Mouse (Mus musculus) liver (tissue): ENCODE data around the gene Mdfi.
"Not testable (repeated sequence)": the region's sequence is repeated elsewhere in the genome, so short reads cannot be mapped to it uniquely, and the experiment has no call there.

ENCODE experiments used
- DNase-seq: peaks from one replicate; pipeline ENCODE4 v3.0.0-alpha.2; 2020; ENCODE audit warnings: mixed read lengths

Gene Mdfi

GRCm38 (mm10) chr17:47834482-47834767 lies at the start of gene Mdfi:
Gene Mdfi (minus strand): TSS chr17:47834691.
- DNase-seq = no peak

- DNase-seq = no peak
Measured at GRCm38 (mm10) chr17:47883099-47883498, 48.6 kb upstream of the Mdfi start.

GRCm38 (mm10) chr17:47881330-47881729 lies 46.8 kb upstream of the Mdfi start:
- no peak for DNase-seq

GRCm38 (mm10) chr17:47879207-47879606 lies 44.7 kb upstream of the Mdfi start:
- no peak for DNase-seq

DNA sequence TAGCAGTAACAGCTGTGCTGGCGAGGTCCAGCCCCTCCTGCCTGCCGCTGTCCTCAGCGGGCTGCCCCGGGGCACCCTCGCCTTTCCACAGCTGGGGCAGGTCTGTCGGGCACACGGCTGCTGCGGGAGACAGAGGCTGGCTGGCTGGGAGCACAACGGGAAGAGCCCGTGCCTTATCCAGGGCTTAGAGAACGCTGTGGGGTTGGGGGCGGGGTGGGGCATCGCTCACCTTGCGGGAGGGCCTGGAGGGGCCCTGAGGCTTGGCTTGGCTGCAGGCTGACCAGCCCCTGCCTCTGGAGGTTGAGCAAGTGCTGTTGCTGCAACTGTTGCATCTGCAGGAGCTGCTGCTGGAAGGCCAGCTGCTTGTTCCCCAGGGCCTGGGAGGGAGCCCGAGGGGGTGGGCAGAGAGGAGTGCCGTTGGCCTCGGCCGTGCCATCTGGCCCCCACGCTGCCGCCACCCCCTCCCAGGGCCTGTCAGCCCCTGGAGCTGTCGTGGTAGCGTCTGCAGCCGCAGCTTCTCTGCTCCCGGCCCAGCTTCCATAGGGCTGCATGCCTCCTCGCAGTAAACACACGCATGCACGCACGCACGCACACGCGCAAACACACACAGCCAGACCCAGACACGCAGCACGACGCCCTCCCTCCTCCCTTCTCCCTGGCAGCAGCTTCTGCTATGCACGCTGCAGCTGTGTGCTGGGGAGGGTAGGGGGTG lies 44.0 kb upstream of the Mdfi start:
- peak; percentile 22 for DNase-seq

DNA sequence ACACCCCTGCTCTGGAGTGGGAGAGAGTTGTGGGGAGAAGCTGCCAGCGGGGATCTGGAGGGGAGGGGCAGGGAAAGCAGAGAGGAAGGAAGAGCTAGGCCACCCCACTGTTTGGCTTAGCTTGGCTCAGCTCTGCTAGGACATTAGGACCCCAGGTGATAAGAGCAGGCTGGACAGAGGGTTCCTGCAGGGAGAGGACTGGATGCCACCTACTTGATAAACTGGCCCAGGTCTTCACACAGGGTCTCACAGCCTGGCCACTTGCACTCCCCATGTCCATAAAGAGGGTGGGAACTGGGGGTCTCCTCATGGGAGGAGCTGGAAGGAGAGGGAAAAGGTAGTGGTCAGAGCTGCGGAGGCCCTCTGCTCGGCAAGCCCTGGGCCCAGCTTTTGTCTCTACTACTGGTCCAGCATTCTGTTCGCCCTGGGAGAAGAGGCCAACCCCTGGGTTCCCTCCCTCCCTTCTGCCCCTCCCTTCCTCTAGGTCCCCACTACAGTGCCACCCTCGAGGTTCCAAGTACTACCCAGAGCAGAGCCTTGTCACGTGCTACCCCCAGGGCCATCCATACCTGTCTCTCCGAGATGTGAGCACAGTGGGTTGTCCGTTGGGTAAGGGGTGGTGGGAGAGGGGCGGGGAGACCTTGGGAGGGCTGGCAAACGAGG lies 43.4 kb upstream of the Mdfi start:
- DNase-seq = no peak

- DNase-seq = no peak
Measured at GRCm38 (mm10) chr17:47876776-47877714, 42.6 kb upstream of the Mdfi start.

- peak; percentile 75 for DNase-seq
Measured at GRCm38 (mm10) chr17:47873341-47873791, 38.9 kb upstream of the Mdfi start.

- DNase-seq = no peak
Measured at GRCm38 (mm10) chr17:47872311-47873011, 38.0 kb upstream of the Mdfi start.

DNA sequence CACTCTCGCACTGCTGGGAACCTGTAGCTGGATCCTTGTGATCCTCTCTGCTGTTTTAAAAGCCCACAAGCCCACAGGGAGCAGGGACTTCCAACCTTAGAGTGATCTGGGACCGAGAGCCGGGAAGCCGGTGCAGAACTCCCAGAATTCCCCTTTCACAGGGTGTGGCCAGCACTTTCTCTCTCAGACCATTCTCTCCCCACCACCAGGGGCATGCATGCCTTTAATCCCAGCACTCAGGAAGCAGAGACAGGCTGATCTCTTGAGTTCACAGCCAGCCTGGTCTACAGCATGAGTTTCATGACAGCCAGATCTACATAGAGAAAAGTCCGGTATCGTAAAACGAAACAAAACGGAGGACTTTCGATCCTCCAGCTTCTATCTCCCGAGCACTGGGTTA lies 35.4 kb upstream of the Mdfi start:
- no peak for DNase-seq

DNA sequence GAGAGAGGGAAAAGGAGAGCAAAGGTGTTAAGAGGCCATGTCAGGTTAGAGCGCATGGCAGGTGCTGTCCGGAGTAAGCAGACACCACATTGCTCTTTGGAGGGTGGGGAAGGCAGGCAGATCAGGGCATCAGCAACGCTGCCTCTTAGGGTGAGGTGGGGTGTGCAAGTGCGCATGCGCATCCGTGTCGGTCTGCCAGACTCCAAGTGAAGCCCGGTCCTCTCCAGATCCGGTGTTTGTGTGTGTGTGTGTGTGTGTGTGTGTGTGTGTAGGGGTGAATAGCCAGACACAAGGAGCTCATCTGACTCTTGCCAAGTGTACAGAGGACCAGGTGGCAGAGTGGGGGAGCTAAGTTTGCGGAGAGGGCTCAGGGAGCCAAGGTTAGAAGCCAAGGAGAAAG lies 31.5 kb upstream of the Mdfi start:
- DNase-seq = no peak

- DNase-seq = peak; percentile 85
Measured at GRCm38 (mm10) chr17:47864496-47864895, 30.0 kb upstream of the Mdfi start.

- no peak for DNase-seq
Measured at GRCm38 (mm10) chr17:47863437-47863836, 28.9 kb upstream of the Mdfi start.

GRCm38 (mm10) chr17:47863023-47863422 lies 28.5 kb upstream of the Mdfi start:
- no peak for DNase-seq

- DNase-seq = no peak
Measured at GRCm38 (mm10) chr17:47855544-47855943, 21.1 kb upstream of the Mdfi start.

- DNase-seq = no peak
Measured at GRCm38 (mm10) chr17:47854908-47855307, 20.4 kb upstream of the Mdfi start.

DNA sequence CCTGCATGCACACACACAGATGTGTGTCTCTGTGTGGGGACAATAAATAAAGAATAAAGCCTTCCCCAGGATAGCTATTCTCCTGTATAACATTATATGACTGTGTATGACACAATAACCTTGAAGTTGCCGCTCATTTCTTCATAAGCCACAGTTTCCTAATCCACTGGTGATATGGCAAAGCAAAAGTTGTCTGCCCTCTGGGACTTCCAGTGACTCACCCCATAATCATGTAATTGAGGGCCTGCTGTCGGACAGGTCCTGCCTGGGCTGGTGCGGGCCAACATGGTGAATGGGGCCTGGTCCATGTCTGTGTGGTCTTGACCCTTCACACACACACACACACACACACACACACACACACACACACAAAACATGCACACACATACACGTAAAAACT lies 19.3 kb upstream of the Mdfi start:
- no peak for DNase-seq

- DNase-seq = no peak
Measured at GRCm38 (mm10) chr17:47853336-47853735, 18.8 kb upstream of the Mdfi start.

GRCm38 (mm10) chr17:47851798-47852360 lies 17.4 kb upstream of the Mdfi start:
- not testable (repeated sequence) for DNase-seq

- DNase-seq = no peak
Measured at GRCm38 (mm10) chr17:47850639-47851314, 16.3 kb upstream of the Mdfi start.

DNA sequence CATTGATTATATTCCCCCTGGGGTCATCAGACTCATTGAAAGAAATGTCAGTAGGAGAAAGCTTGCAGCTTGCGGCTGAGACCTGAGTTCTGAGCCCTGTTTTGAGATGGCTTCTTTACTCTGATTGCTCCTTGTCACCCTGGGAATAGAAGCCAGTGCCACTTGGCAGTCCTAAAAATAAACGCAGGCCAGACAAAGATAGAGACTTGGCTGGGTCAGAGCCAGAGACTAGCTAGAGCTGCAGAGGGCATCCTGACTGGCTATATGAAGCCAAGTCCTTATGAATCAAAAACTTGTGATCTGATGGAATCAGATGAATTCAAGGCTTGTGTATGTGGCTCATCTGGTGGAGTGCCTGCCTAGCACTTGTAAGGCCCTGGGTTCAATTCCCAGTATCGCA lies 15.5 kb upstream of the Mdfi start:
- no peak for DNase-seq

DNA sequence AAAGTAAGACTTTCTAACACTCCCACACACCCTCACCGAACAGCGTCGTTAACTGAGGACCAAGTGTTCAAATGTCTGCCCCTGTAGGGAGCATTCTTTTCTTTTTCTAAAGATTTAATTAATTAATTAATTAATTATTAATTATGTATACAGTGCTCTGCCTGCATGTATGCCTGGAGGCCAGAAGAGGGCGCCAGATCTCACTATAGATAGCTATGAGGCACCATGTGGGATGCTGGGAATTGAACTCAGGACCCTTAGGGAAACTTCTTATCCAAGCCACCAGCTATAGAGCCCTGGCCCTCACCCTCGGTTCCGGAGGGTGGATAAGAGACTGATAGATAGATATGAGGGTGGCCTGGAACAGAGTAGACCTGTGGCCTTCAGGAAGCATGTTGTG lies 13.5 kb upstream of the Mdfi start:
- no peak for DNase-seq
